Mouse (Mus musculus): ENCODE results near the gene Hsd17b12.

The Hsd17b12 gene

DNA sequence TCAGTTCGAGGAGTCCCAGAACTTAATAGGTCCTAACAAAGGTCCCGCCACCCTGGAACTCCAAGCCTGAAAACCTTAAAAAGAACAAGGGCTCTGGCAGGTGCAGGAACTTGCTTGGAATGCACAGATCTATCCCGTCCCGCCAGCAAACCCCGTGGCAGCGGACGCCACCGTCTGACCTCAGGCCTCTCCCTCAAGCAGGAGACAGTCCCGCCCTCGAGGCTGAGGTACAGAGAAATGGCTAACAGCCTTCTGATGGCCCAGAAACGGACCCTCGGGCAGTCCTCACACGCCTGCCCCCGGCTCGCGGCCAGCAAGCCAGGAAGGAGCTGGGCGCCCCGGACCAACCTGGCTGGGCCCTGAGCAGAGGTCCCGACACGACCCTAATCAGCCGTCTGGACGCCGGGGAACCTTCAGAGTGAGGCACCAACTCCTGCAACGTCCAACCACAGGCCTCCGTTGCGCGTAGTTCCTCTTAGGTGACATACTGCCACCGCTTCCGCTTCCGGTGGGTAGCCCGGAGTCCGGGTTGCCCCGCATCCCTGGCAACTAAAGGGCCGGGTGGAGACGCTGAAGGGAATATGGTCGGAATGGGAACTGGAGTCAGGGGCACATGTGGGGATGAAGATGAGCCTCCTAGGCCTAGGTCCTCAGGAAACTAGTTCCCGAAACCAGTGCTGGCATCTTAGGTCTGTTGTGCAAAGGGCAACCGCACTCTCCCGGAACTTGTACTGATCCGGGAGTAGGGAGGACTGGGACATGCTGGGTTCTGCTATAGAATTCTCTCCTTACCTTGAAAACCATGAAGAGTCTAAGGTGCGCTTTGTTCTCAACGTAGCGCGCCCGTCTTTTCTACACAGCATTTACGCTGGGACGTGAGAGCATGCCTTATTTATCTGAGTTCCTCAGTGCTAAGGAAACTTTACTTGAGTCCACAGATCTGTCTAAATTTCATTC is 147.2 kb downstream of the Hsd17b12 start, which contains the start of gene Alkbh3:
Gene Alkbh3, minus strand, starts transcription at position 473 of the 957 bp plus-strand sequence.
- DNase-seq (ENCODE audit: low read depth, low spot score), result peak; percentile 82

DNA sequence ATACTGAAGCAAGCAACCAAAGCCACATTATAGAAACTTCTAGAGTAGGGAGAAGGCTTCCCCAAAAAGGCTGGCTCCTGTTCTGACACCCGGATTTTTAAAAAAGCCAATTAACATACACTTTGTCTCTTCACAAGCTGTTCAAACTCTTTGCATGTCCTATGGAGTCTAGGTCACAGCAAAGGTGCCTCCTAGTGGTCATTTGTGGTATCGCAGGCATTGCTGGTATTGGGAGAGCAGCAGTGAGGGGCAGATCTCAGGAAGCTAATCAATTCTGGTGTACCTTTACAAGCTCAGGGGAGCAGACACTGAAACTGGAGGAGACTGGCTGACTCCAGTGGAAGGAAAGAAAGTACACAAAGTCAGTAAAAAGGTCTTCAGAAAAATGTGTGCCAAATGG is 155.4 kb downstream of the Hsd17b12 start:
- peak; percentile 60 for DNase-seq (ENCODE audit: low read depth, low spot score)

DNA sequence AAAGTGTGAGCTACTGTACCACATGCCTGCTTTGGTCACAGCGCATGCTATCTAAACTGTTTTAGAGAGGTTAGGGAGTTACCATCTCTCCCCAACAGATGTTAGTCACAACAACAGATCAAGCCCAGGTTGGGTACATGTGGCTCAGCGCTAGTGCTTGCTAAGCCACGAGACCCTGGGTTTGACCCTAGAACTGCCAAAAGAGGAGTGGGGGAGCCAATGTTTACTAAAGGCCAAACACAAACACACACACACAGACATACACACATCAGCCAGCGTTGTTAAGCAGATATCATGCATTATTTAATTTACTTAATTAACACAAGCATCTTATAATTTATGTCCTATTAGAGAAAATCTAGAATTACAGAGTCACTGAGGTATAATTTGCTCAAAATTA is 155.8 kb downstream of the Hsd17b12 start:
- no peak for DNase-seq (ENCODE audit: low read depth, low spot score)

DNA sequence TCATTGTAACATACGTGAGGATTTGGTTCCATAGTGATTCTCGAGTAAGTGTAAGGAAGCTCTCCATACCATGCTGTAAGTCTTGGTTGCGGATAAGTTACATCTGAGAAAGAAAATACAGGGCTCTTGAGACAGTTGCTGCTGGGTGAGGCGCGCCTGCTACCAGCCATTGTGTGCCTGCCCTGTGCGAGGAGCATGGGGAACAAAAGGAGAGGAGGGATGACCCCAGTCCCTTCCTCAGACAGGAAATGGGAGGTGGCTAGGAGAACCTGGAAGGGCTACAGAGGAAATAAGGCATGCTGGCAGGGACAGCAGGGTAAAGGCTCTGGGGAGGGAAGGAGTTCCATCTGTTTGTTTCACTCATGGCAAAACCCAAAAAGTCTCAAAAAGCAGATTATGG is 156.4 kb downstream of the Hsd17b12 start:
- DNase-seq (ENCODE audit: low read depth, low spot score), result no peak

DNA sequence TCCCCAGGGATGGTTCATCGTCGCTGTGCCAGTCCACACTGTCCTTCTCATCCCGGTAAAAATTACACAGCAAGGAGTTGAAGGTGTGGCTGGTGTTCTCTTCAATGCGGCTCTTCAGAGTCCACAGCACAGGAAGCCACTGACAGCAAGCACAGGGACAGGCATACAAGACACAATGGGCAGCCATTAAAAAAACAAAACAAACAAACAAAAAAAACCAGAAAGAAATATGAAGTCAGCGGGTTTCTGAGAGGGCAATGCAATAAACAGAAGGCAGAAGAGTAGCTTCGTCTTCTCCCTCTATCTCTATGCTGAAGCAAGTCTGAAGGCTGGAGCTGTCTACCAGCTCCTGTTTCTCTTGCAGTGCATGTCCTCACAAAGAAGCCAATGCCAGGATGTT is 161.5 kb downstream of the Hsd17b12 start, which contains the start of gene Gm27027:
Gene Gm27027, minus strand, starts transcription at position 101 of the 400 bp plus-strand sequence.
- no peak for DNase-seq (ENCODE audit: low read depth, low spot score)

DNA sequence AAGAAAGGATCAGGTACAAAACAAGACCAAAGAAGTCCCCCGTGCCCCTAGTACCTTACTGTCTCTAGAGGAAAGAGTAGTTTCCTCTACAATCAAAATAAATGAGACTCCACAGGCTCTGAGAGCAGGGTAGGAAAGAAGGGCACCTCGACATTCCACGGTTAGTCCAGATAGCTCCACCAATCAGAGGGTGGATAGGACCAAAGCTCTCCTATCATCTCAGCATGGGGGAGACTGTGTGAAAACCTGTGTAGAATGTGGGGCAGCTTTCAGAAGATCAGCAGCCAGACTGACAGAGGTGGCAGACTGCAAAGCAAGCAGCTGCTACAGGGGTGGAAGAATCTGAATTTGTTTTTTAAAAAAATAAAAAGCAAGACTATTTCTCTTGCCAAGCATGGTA is 165.0 kb downstream of the Hsd17b12 start:
- DNase-seq (ENCODE audit: low read depth, low spot score), result no peak

DNA sequence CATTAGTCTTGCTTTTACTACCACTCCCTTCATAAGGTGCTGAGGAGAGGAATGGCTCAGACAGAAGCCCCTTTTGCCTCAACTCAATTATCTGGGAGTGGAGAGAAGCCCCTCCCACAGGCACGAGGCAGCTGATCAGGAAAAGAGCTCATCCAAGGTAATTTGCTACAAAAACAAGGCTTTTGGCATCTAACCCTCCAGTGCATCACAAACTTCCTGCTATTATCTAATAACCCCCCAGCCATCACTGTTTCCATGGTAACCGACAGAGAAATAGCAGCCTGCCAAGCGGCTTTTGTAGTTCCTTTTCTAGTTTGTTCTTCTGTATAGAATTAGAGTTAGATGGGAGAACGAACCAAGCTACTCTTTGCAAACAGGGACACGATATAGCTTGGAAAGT is 165.5 kb downstream of the Hsd17b12 start:
- peak; percentile 70 for DNase-seq (ENCODE audit: low read depth, low spot score)

DNA sequence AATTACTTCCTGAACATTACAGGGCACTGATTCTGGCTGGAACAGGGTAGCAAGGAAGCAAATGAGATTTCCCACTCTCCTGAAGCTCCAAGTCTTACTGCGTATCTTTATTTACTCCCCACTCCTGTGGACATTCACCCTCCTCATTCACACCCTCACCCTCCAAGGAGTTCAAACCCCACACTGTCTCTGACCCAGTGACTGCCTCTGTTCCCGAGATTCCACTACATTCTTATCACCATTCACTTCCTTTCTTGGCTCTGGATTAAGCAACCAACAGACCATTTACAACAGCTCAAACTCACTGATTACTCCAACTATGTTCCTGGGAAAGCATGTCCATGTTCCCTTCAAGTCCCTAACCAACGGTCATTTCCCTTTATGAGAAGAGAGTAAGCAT is 166.4 kb downstream of the Hsd17b12 start:
- no peak for DNase-seq (ENCODE audit: low read depth, low spot score)

DNA sequence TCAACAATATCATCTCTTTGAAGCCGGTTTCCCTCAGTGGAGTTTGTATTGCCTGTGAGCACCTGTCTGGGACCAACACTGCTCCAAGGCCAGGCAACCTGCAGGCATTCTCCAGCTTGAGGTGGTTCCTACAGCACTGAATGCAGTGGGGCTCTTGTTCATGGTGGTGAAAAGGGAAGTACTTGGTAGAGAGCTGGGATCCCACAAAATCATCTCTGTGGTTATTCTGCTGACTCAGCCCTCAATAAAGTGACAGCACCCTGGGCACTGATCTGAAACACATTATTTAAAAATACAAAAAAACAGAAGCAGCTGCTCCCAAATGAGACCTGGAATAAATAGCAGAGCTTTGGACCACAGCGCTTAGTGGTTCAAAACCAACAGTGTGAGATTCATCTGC is 169.3 kb downstream of the Hsd17b12 start:
- DNase-seq (ENCODE audit: low read depth, low spot score), result no peak
